Mouse (Mus musculus): ENCODE measurements around the gene 1700020D05Rik.

The 1700020D05Rik gene

GRCm38 (mm10) chr19:5474281-5475068, 29.1 kb downstream of the 1700020D05Rik start:
- DNase-seq, result no peak

DNA sequence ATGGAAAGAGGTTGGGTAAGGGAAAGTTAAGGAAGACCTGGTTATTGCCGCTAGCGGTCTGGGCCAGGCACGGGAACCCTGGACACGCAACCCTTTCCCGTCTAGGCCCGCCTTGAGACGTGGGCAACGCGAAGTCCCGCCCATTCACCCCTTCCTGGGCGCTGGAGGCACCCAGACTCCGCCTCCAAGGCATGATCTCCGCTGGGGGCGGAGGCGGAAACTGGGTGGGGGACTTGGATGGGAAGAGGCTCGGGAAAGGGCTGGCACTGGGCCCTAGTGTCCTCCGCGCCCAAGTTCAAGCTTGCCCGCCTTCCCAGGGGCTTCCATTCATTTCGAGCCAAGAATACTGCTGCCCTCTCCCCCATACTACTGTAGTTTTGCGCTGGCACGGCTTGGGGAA, 29.9 kb downstream of the 1700020D05Rik start, which contains the start of gene Efemp2:
TSS of gene Efemp2 (plus strand) at position 235 of the 400 bp plus-strand sequence.
- peak; percentile 75 for DNase-seq

DNA sequence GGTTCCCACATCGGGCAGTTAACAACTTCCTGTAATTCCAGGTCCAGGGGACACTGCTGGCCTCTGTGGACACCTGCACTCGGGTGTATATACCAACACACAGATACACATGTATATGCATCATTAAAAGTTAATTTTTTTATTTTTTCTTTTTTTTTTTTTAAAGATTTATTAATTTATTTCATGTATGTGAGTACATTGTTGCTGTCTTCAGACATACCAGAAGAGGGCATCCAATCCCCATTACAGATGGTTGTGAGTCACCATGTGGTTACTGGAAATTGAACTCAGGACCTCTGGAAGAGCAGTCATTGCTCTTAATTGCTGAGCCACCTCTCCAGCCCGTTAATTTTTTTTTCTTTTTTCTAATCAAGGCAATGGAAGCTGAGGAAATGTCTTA, 30.7 kb downstream of the 1700020D05Rik start:
- no peak for DNase-seq

GRCm38 (mm10) chr19:5471846-5472245, 31.7 kb downstream of the 1700020D05Rik start:
- no peak for DNase-seq

- no peak for DNase-seq
Observed at GRCm38 (mm10) chr19:5468374-5468773, 35.2 kb downstream of the 1700020D05Rik start, which contains the start of gene Ctsw. Gene Ctsw, minus strand, starts transcription at chr19:5468507.

GRCm38 (mm10) chr19:5466916-5467500, 36.6 kb downstream of the 1700020D05Rik start:
- DNase-seq, result no peak

DNA sequence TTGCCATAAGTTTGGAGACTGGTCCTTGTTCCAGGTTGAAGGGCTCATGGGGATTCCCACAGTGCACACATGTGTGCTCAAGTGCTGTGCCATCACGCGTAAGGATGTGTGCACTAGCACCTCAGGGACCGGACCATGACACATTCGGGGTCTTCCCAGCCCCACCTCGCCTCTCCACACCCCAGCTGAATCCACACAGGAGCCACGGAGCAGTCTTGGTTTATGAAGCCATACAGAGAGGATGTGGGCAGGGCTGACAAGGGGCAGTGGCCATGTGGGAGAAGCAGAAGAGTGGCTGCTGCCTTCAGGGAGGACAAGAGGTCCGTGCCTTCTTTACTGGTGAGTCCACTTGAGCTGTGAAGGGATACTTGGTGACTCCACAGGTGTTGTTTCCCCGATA, 38.5 kb downstream of the 1700020D05Rik start:
- DNase-seq, result no peak

- DNase-seq, result peak; percentile 57
Observed at GRCm38 (mm10) chr19:5463791-5464562, 39.6 kb downstream of the 1700020D05Rik start.

DNA sequence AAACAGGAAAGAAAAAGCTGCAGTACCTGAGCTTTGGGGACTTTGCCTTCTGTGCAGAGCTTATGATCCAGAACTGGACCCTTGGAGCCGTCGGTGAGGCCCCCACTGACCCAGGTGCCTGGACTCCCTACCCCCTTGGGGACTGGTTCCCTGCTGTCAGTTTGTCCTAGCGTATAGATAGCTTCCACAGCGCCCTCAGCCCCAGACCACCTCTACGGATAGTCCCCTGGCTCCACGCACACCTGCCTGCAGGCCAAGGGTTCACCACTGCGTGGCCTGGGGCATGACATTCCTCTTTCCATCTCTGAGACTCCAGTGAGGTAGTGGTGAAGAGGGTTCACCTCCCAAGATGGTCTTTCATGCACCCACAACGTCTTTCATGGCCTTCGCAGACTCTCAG, 40.4 kb downstream of the 1700020D05Rik start:
- no peak for DNase-seq

GRCm38 (mm10) chr19:5461411-5461810, 42.2 kb downstream of the 1700020D05Rik start:
- no peak for DNase-seq

DNA sequence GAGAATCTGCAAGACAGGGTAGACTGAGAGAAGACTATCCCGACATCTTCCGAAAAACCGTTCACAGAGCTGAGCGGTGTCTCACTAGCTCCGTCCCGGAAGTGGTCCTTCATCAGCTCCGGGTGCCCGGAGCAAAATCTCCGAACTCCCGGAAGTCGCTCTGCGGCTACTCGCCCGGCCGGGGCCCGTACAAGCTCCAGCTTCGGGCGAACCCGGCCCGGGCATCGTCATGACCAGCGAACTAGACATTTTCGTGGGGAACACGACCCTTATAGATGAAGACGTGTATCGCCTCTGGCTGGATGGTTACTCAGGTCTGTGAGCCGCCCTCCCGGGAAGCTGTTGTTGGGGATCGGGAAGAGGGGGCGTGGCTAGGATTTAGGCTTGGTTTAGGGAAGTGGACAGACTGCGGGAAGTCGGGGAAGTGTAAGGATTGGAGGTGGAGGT, 43.1 kb downstream of the 1700020D05Rik start, which contains the start of gene Fibp:
TSS of gene Fibp (plus strand) at position 151 of the 447 bp plus-strand sequence.
- DNase-seq, result peak; percentile 91

DNA sequence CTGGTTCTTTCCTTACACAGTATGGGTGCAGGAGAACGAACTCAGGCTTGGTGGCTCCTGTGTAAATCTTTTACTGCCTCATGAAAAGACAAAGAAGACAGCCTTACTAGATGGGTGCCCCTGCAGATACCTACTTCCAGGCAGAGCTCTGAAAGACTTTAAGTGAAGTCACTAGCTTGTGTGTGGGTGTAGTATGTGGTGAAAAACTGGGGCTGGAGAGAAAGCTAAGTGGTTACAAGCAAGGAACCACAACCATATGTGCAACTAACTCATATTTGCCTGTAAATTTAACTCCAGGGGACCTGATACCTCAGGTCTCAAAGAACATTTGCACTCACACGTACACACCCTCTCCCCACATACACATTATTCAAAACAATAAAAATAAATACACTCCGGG, 43.7 kb downstream of the 1700020D05Rik start:
- no peak for DNase-seq

- DNase-seq, result no peak
Observed at GRCm38 (mm10) chr19:5459019-5459418, 44.6 kb downstream of the 1700020D05Rik start.

- DNase-seq, result no peak
Observed at GRCm38 (mm10) chr19:5457746-5458442, 45.7 kb downstream of the 1700020D05Rik start, which contains the start of gene Ccdc85b. Gene Ccdc85b, minus strand, starts transcription at chr19:5457894.

DNA sequence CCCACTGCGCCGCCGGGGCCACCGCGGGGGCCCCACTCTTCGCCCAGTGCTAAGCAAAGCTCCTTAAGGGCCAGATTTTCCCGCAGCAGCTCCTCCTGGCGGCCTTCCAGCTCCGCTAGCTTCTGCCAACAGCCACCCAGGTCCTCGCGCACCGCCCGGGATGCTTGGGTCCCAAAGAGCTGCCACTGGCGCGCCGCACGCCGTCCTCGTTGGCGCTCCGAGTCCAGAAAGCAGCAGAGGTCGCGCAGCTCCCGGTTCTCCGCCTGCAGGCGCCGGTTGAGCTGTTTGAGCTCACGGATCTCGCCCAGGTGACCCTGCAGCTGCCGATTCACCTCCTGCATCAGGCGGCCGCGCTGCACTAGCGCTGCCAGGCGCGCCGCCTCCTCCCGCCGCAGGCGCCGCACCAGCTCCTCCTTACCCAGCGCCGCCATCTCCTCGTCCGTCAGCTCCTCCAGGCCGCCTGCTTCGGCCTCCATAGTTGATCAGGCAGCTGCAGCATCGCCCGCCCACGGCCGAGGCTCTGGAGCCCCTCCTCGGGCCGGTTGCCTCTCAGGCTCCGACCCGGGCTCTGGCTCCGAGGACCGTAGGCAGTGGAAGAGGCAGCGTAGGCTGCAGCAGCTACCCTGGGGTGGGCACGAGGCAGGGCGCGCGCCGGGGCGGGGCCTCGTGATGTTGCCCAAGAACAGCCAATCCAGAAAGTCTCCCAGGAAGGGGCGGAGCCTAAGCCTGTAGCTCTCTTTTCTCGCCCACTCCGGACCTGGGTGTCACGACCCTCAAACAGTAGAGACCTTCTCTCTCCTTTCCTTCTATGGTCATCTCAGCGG, 46.5 kb downstream of the 1700020D05Rik start:
- DNase-seq, result peak; percentile 97

DNA sequence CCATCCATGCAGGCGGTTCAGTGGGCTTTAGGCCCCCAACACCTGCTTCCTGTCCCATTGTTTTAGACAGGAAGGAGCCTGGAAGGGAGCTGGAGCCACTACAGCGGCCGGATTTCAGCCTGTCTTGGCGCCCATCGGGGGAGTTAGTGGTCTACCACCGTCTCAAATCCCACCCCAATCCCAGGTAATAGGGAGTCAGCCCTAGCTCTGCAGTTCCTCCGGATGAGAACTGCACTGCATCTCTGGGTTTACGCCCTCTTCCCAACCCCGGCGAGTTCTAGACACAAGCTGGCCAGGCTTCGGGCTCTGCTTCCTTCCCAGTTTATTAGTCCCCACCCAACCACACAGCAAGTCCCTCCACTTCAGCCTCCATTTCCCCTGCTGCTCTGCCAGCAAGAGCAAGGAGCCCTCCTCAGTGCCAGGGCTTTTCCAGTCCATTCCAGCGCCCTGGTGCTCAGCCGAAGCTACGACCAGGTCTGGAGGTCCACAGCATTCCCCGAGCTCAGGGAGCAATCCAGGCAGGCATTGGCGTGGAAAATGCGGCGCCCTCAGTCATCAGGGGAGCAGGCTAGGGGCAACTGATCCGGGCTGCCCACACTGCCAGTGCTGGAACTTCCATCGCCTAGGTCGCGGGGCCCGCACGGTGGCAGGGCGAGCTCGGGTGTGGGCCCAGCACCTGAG, 47.2 kb downstream of the 1700020D05Rik start:
- no peak for DNase-seq

DNA sequence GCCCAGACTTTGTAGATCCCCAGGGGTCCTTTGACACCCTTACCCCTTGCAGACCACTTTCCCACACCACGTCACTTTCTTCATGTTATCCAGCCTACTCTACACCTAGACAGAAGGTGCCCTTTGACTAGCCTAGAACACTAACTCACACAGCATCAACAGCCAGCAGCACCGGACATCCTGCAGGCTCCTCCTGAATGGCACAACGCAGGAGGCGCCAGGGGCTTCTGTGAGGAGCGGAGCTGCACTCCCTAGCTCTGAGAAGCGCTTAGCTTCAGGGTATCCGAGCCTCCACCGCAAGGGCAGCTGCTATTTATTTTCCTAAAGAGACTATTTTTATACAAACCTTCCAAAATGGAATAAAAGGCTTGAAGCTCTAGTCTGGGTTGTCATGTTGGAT, 48.0 kb downstream of the 1700020D05Rik start:
- no peak for DNase-seq

DNA sequence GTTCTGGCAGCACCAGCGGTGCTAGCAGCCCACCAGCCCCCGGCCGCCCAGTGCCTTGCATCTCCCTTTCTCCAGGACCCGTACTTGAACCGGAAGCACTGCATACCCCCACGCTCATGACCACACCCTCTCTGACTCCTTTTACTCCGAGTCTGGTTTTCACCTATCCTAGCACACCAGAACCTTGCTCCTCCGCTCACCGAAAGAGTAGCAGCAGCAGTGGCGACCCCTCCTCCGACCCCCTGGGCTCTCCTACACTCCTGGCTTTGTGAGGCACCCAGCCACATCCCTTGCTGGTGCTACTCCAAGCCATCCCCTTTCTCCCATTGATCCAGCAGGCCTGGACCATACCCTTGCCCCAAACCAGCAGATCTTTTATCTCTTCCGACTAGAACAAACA, 48.5 kb downstream of the 1700020D05Rik start:
- DNase-seq, result no peak
